Mouse (Mus musculus): ENCODE results near the gene Itga3. TPM values are rescaled to one million over a fixed set of nuclear protein-coding genes. Genes with fewer than 3 reads are reported as not detected.
A peak's percentile ranks its signal among the peaks of the same experiment; 100 is the strongest.

Itga3 gene
- polyA plus RNA-seq, 1 experiment: 0.27 TPM

DNA sequence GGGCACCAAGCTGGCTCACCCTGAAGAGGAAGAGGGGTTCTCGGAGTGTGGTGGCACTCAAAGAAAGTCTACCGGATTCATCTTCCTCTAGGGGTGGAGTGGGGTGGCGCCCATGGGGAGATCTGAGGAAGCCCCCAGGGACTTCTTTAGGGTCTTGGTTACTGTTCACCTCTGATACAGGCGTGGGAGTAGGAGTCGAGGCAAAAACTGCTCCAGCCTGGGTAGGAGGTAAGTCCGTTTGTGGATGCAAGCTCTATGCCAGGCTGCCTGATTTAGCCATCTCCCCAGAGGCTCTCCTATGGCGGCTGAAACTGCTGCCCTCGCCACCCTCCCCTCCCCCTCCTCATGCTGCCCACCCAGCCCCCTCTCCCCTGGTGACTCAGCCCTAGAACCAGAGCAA is 4.5 kb downstream of the Itga3 start:
- H3K4me3 ChIP-seq (ENCODE audit: insufficient read depth, low read length): no peak overlapping the region
- H3K27ac ChIP-seq (ENCODE audit: insufficient read depth, low read depth, low read length): no peak overlapping the region
- H3K4me1 ChIP-seq (ENCODE audit: control insufficient read depth, insufficient read depth, low read length): no peaks in the 10 kb centered on the region
- TF ChIP-seq POLR2A (IDR thresholded peaks at IDR 0.05; ENCODE audit: borderline replicate concordance, low read depth, low read length) (no peak), CTCF (IDR thresholded peaks at IDR 0.05; ENCODE audit: low read depth, low read length) (no peak)

DNA sequence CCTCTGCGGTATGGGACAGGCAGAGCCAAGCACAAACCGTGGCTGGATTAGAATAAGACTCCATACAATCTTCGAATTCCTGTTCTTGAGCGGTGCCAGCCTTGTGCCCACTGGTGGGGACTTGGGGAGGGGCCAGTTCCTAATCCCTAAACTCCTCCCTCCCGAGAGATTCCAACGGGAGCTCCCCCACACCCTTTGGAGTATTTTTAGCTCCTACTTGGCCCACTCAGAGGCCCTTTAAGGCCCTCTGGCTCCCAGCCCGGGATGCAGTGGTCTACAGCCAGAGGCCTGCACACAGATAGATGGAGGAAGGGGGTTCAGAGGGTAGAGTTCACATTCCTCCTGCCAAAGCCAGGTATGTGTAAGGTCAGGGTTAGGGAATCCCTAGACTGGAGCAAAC is 5.3 kb downstream of the Itga3 start:
- H3K27ac ChIP-seq (ENCODE audit: insufficient read depth, low read depth, low read length): no peak overlapping the region
- H3K4me1 ChIP-seq (ENCODE audit: control insufficient read depth, insufficient read depth, low read length): no peaks in the 10 kb centered on the region
- no peak overlapping the region for H3K4me3 ChIP-seq (ENCODE audit: insufficient read depth, low read length)
- TF ChIP-seq POLR2A (IDR thresholded peaks at IDR 0.05; ENCODE audit: borderline replicate concordance, low read depth, low read length) (no peak), CTCF (IDR thresholded peaks at IDR 0.05; ENCODE audit: low read depth, low read length) (no peak)

DNA sequence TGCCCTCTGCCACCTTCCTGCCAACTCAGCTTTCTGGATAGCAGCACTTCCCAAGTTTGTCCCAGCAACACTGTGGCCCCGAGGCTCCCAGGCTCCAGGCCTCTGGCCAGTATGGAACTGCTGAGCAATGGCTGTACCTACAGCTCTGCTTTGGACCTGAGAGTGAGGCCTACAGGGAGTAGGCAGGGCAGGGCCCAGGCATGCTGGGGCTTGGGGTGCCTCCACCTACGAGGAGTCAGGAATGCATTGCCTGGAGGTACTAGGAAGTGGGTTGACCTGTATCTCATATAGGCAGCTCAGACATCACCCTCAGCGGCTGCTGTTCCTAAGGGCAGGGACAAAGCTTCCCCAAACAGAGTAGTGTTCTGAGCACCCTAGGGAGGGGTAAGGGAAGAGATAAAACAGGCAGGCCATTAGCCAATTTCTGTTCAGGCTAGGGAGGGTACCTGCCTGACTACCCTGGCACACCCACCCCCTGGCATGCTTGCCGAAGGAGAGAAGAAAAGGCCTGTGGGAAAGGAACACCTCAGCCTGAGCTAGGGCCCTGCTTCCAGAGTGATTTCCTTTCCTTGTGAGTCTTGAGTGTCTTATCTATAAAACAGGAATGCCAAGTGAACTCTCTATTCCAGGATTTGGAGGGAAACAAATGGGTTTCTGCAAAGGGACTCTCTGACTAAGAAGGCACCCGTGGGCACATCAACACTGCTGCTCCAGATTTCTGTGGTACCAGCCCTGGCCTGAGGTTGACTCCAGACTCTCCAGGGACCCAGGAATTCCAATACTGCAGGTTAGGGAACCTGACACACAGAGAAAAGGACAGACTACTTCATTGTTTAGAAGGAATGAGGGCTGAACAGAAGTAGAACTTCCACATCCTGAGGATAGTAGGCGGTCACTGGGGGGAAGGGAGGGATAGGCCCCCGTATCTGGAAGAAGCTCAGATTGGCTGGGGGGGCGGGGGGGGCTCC is 6.2 kb downstream of the Itga3 start:
- TF ChIP-seq CTCF (IDR thresholded peaks at IDR 0.05; ENCODE audit: low read depth, low read length): no peak
- no peak for TF ChIP-seq POLR2A (IDR thresholded peaks at IDR 0.05; ENCODE audit: borderline replicate concordance, low read depth, low read length)
- H3K4me3 ChIP-seq (ENCODE audit: insufficient read depth, low read length): no peak overlapping the region
- H3K4me1 ChIP-seq (ENCODE audit: control insufficient read depth, insufficient read depth, low read length): no peaks in the 10 kb centered on the region
- no peak overlapping the region for H3K27ac ChIP-seq (ENCODE audit: insufficient read depth, low read depth, low read length)

DNA sequence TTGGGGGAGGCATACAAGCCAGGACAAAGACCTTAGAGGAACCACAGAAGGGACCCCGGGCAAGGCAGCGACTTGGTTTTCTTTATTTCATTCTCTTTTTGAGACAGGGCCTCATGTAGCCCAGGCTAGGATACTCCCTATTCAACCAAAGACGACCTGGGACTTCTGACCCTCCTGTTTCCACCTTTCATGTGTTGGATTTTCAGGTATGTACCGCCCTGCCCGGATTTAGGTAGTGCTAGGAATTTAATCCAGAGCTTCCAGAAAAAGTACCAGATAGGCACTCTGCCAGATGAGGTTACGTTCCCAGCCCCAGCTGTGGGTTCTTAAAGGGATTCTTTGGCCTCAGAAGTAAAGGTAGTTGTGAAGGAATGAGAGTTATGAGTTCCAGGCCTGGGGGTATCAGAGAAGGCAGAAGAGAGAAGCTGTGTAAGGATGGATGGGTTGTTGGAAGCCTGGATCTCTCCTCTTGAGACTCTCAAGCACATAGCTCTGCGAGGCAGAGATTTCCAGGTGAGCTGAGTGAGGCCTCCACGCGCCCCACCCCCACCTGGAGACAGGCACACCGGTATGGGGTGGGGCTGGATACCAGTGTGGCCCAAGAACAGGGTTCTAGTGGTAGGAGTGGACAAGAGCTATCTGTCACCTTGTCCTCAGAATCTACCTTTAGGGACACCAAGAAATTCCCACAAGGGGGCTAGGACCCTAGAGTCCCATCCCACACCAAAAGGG is 7.2 kb downstream of the Itga3 start:
- TF ChIP-seq CTCF (IDR thresholded peaks at IDR 0.05; ENCODE audit: low read depth, low read length) (no peak), POLR2A (IDR thresholded peaks at IDR 0.05; ENCODE audit: borderline replicate concordance, low read depth, low read length) (no peak)
- Histone ChIP-seq H3K4me3 (ENCODE audit: insufficient read depth, low read length) (no peak overlapping the region), H3K4me1 (ENCODE audit: control insufficient read depth, insufficient read depth, low read length) (no peaks in the 10 kb centered on the region), H3K27ac (ENCODE audit: insufficient read depth, low read depth, low read length) (no peak overlapping the region)

- Histone ChIP-seq H3K27ac (ENCODE audit: insufficient read depth, low read depth, low read length) (no peak overlapping the region), H3K4me1 (ENCODE audit: control insufficient read depth, insufficient read depth, low read length) (no peaks in the 10 kb centered on the region), H3K4me3 (ENCODE audit: insufficient read depth, low read length) (no peak overlapping the region)
- TF ChIP-seq CTCF (IDR thresholded peaks at IDR 0.05; ENCODE audit: low read depth, low read length) (no peak), POLR2A (IDR thresholded peaks at IDR 0.05; ENCODE audit: borderline replicate concordance, low read depth, low read length) (no peak)
Measured at GRCm38 (mm10) chr11:95056768-95057501, 19.7 kb downstream of the Itga3 start.

- Histone ChIP-seq H3K4me1 (ENCODE audit: control insufficient read depth, insufficient read depth, low read length) (no peaks in the 10 kb centered on the region), H3K4me3 (ENCODE audit: insufficient read depth, low read length) (no peak overlapping the region), H3K27ac (ENCODE audit: insufficient read depth, low read depth, low read length) (no peak overlapping the region)
- TF ChIP-seq POLR2A (IDR thresholded peaks at IDR 0.05; ENCODE audit: borderline replicate concordance, low read depth, low read length) (no peak), CTCF (IDR thresholded peaks at IDR 0.05; ENCODE audit: low read depth, low read length) (no peak)
Measured at GRCm38 (mm10) chr11:95053062-95053461, 23.5 kb downstream of the Itga3 start.

GRCm38 (mm10) chr11:95046980-95047680 is 29.5 kb downstream of the Itga3 start:
- no peak overlapping the region for H3K27ac ChIP-seq (ENCODE audit: insufficient read depth, low read depth, low read length)
- no peak for TF ChIP-seq POLR2A (IDR thresholded peaks at IDR 0.05; ENCODE audit: borderline replicate concordance, low read depth, low read length)
- TF ChIP-seq CTCF (IDR thresholded peaks at IDR 0.05; ENCODE audit: low read depth, low read length): peak; percentile 73
- no peaks in the 10 kb centered on the region for H3K4me1 ChIP-seq (ENCODE audit: control insufficient read depth, insufficient read depth, low read length)
- no peak overlapping the region for H3K4me3 ChIP-seq (ENCODE audit: insufficient read depth, low read length)

DNA sequence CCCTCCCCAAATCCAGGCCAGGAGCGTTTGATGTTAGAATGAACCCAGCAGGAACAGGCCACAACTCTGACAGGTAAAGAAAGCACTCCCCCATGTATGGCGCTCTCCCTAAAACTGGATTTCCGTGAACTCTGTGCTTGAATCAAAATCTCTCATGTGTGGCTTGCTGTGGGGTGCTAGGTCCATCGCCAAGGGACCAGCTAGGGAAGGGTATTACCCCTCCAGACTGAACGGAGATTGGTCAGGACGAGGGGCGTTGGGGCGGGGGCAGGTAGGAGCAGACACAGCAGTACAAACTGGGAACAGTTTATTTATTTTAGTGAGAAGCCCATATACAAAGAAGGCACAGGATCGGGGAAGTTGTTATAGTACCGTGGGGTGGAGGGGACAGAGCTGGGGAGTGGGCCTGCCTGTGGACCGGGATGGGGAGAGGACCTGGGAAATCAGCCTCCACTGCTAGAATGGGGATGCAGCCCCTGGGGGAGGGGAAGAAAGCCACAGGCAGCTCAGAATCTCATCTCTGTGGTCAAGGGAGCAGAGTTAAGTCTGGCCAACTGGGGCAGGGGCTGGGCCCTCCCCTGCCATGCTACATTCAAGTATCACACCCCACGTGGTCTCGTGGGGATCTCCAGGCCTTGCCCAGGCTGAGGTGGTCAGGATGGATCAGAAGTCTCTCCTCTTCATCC is 32.3 kb downstream of the Itga3 start:
- no peak overlapping the region for H3K27ac ChIP-seq (ENCODE audit: insufficient read depth, low read depth, low read length)
- no peak overlapping the region for H3K4me3 ChIP-seq (ENCODE audit: insufficient read depth, low read length)
- TF ChIP-seq CTCF (IDR thresholded peaks at IDR 0.05; ENCODE audit: low read depth, low read length): no peak
- no peak for TF ChIP-seq POLR2A (IDR thresholded peaks at IDR 0.05; ENCODE audit: borderline replicate concordance, low read depth, low read length)
- H3K4me1 ChIP-seq (ENCODE audit: control insufficient read depth, insufficient read depth, low read length): peaks cover 5% of the 10 kb centered on the region

Measured in bone marrow macrophage, adult 2 months (primary cell).